Comparison of ENCODE assay signal across 15 mouse cellular contexts in genomic region chr2:61213951-61214350, GRCm38 (mm10).
"Had no signal": no experiment of that assay in that cellular context is flagged by ENCODE, and none has a peak within 500 bp of the region (broad histone marks: within the 10 kb centered on the region; RNA-seq: fewer than 3 reads in every experiment).

No protein-coding gene starts in this region.

- DNase-seq: retina, postnatal 1 day; right cerebral cortex, adult 18-20 months; right cerebral cortex, postnatal 14 days; right cerebral cortex, postnatal 25 days; right cerebral cortex, postnatal 4 days; spleen, adult 18-20 months; thymus, adult 18-20 months; thymus, adult 2 months; thymus, postnatal 14 days; thymus, postnatal 25 days; thymus, postnatal 36 days; thymus, postnatal 4 days had no signal

- H3K4me1 ChIP-seq: neural tube, embryonic 15.5 days; stomach, embryonic 15.5 days had no signal

- H3K9me3 ChIP-seq: neural tube, embryonic 15.5 days; stomach, embryonic 15.5 days had no signal

- H3K4me3 ChIP-seq: neural tube, embryonic 15.5 days; stomach, embryonic 15.5 days had no signal

- H3K36me3 ChIP-seq: neural tube, embryonic 15.5 days; stomach, embryonic 15.5 days had no signal

- H3K9ac ChIP-seq: neural tube, embryonic 15.5 days; stomach, embryonic 15.5 days had no signal

- H3K27ac ChIP-seq: neural tube, embryonic 15.5 days; stomach, embryonic 15.5 days; stomach, postnatal 0 days had no signal
